Mouse (Mus musculus): ENCODE data around the gene Cdc42ep5. TPM values are rescaled to one million over a fixed set of nuclear protein-coding genes. Genes with fewer than 3 reads are reported as not detected.

The Cdc42ep5 gene
- polyA plus RNA-seq (2015; fragmentation: Illumina TruSeq; extraction: RNeasy Lipid Tissue Mini Kit (QIAGEN cat#74804); ENCODE audit: insufficient read depth, low replicate concordance) = 1.5 TPM

DNA sequence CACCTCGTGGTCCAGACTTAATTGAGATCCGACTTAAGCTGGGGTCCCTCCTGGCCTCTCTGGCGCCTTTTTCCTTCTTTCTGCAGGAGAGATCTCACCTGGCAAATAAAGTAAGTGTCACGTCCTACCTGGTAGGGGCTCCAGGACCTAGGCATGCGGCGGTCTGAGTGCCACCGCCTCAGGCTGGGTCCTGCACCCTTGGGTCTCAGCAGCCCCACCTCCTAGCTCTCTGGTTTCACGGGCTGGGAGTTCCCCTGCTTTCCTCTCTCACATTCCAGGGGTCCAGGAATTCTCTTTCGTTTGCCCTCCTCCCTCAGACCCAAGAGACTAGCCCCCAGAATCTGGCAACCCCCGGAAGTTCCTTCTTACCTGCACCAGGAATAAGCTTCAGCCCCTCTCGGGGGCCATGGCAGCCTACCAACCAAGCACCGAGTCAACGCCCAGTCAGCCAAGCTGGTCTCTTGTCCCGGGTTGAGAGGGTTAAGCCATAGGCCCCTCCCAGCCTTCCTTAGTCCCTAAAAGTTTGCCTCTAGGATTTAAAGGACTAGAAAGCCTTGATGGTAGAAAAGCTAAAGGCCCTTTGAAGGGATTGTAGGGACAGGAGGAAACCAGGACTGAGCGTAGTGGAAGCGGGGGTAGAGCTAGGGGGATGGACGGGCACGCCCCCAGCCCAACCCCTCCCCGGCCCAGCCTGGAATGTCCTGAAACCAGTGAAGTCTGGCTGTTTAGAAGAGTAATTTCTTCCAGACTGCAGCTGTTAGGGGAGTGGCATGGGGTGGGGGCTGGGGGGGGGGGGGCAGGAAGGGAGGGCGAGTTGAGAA is at the start of gene Cdc42ep5:
Gene Cdc42ep5 (minus strand): TSS at position 771 of the 821 bp plus-strand sequence.

DNA sequence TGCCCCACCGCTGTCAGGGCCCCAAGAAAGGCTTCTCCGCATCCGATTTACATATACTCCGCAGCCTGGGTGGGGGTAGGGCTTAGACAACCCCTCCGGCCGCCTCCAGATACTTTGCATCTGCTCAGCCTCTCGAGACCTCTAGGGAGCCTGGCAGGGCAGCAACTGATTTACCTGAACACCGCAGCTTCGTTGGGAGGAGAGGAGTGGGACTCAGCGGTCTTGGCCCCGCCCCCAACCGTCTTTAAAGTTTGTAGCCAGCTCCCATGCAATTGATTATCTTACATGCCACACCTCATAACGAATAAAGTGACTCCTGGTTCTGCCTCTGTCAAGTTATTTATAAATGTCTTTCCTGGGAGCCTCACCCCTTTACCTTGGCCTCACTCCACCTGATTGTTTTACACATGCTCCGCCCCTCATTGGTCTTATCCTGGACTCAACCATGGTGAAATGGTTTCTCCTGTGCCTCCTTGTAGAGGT is 14.6 kb downstream of the Cdc42ep5 start, which contains the start of gene Leng9:
Gene Leng9 (minus strand): TSS at position 316 of the 483 bp plus-strand sequence.

DNA sequence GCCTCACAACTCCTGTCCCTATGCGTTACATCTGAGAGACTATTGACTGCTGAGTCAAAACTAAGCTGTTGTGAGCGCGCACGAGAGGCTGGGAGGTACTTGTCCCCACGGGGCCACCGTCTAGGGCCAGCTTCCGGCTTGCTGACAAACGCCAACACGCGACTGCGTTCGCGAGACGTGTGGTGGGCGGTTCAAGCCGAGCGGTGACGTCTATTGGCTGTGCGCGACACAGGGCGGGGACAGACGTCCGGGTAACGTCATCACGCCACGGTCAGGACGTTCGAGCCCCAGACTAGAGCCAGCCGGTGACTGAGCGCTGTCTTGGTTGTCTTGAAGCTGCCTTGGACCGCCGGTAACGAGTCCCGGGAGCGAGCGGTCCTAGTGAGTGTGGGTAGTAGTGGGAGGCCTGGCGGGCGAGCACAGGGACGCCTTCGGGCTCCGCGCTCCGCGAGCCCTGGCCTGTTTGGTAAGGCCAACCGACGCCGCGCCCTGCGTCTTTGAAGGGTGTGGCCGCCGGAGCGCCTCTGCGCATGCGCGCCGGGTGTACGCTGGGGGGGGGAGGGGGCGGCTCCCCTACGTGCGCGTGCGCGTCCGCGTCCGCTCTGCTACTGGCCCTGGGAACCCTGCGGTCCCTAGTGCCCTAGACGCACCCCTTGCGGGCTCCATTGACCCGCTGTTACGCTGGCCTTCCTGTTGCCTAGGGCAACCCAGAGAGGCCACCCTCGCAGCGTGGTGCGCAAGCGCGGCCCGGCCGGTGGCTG is 27.7 kb downstream of the Cdc42ep5 start, which contains the start of gene Leng8:
Gene Leng8 (plus strand): TSS at position 269 of the 761 bp plus-strand sequence.

DNA sequence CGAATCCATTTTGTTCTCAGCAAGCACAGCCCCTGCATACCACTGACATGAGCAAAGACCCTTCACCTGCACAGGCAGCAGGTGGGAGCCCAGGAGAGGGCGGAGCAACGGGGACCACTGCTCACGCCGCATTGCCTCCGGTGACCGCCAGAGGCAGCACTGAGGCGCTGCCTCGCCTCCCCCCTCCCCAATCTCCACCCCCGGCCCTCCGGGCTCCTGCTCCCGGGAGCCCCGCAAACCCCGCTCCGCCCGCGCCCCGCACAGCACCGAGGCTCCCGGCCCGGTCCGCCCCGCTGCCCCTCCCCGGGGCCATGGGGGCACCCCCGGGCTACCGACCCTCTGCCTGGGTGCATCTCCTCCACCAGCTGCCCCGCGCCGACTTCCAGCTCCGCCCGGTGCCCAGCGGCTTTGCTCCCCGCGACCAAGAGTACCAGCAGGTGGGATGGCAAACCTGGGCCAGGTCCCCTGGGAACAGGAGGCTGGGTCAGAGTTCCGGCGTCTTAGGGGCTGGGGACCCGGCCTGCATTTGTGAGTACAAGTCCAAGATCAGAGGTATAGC is 45.2 kb downstream of the Cdc42ep5 start, which contains the start of gene Ttyh1:
Gene Ttyh1 (plus strand): TSS at position 65 of the 559 bp plus-strand sequence.

Other genes with a start within 250 kb of the Cdc42ep5 start
- gene Lilra6, start 249.4 kb downstream of the Cdc42ep5 start, polyA plus RNA-seq (2015; fragmentation: Illumina TruSeq; extraction: RNeasy Lipid Tissue Mini Kit (QIAGEN cat#74804); ENCODE audit: insufficient read depth, low replicate concordance) = 14.6 TPM
- gene Lair1, start 101.7 kb downstream of the Cdc42ep5 start, polyA plus RNA-seq (2015; fragmentation: Illumina TruSeq; extraction: RNeasy Lipid Tissue Mini Kit (QIAGEN cat#74804); ENCODE audit: insufficient read depth, low replicate concordance) = 54.3 TPM
- 0.36 TPM for gene Ttyh1, start 45.5 kb downstream of the Cdc42ep5 start, polyA plus RNA-seq (2015; fragmentation: Illumina TruSeq; extraction: RNeasy Lipid Tissue Mini Kit (QIAGEN cat#74804); ENCODE audit: insufficient read depth, low replicate concordance)
- 127 TPM for gene Leng8, start 27.8 kb downstream of the Cdc42ep5 start, polyA plus RNA-seq (2015; fragmentation: Illumina TruSeq; extraction: RNeasy Lipid Tissue Mini Kit (QIAGEN cat#74804); ENCODE audit: insufficient read depth, low replicate concordance)
- 3.8 TPM for gene Leng9, start 14.5 kb downstream of the Cdc42ep5 start, polyA plus RNA-seq (2015; fragmentation: Illumina TruSeq; extraction: RNeasy Lipid Tissue Mini Kit (QIAGEN cat#74804); ENCODE audit: insufficient read depth, low replicate concordance)
- gene Lilra5, start 72.9 kb upstream of the Cdc42ep5 start, polyA plus RNA-seq (2015; fragmentation: Illumina TruSeq; extraction: RNeasy Lipid Tissue Mini Kit (QIAGEN cat#74804); ENCODE audit: insufficient read depth, low replicate concordance) = 5.0 TPM
- gene Ncr1, start 172.9 kb upstream of the Cdc42ep5 start, polyA plus RNA-seq (2015; fragmentation: Illumina TruSeq; extraction: RNeasy Lipid Tissue Mini Kit (QIAGEN cat#74804); ENCODE audit: insufficient read depth, low replicate concordance) = 29.3 TPM
- gene Gp6, start 232.9 kb upstream of the Cdc42ep5 start, polyA plus RNA-seq (2015; fragmentation: Illumina TruSeq; extraction: RNeasy Lipid Tissue Mini Kit (QIAGEN cat#74804); ENCODE audit: insufficient read depth, low replicate concordance) = 2.9 TPM